Mouse (Mus musculus) kidney, embryonic 16.5 days (tissue): ENCODE measurements around the gene Vmn1r168. TPM values are rescaled to one million over a fixed set of nuclear protein-coding genes. Genes with fewer than 3 reads are reported as not detected.
"Not testable (repeated sequence)": the region's sequence is repeated elsewhere in the genome, so short reads cannot be mapped to it uniquely, and the experiment has no call there.

Source experiments
- ATAC-seq: fragments of 200-750 bp; cut with Nextera tagmentation; 2 replicates; pipeline ENCODE4 v1.8.0; 2017; ENCODE audit warnings: moderate TSS enrichment; ENCODE audit not compliant: low FRiP score, low TSS enrichment
- H3K27ac ChIP-seq: fragments of 300-500 bp; sonication (generic); 2 replicates; pipeline ENCODE4 v1.5.1; 2014; ENCODE audit warnings: low read length
- H3K27me3 ChIP-seq: fragments of 300-500 bp; sonication (generic); 2 replicates; pipeline ENCODE4 v1.6.1; 2014; ENCODE audit warnings: low read length, control low read depth, mixed read lengths; ENCODE audit not compliant: insufficient read depth
- H3K36me3 ChIP-seq: fragments of 300-500 bp; sonication (generic); 2 replicates; pipeline ENCODE4 v1.6.1; 2014; ENCODE audit warnings: low read length, control low read depth, mixed read lengths; ENCODE audit not compliant: insufficient read depth
- H3K4me1 ChIP-seq: fragments of 300-500 bp; sonication (generic); 2 replicates; pipeline ENCODE4 v1.6.1; 2014; ENCODE audit warnings: low read length, control low read depth, mixed read lengths; ENCODE audit not compliant: insufficient read depth
- H3K4me2 ChIP-seq: fragments of 300-500 bp; sonication (generic); replicated peaks from 2 replicates; pipeline ENCODE4 v1.6.1; 2014; ENCODE audit warnings: low read depth, low read length
- H3K4me3 ChIP-seq: fragments of 300-500 bp; sonication (generic); 2 replicates; pipeline ENCODE4 v1.5.1; 2014; ENCODE audit warnings: mild to moderate bottlenecking, low read length
- H3K9ac ChIP-seq: fragments of 300-500 bp; sonication (generic); replicated peaks from 2 replicates; pipeline ENCODE4 v1.6.1; 2014; ENCODE audit warnings: low read length
- H3K9me3 ChIP-seq: fragments of 300-500 bp; sonication (generic); 2 replicates; pipeline ENCODE4 v1.6.1; 2016; ENCODE audit warnings: low read length, control low read depth
- WGBS: fragments of 180-500 bp; shearing (Covaris S2); extraction: QIAGEN DNeasy Blood & Tissue Kit; methylation state at CpG from one replicate; pipeline ENCODE4 v1.1.7; 2014; 5-methylcytosine and 5-hydroxymethylcytosine counted together
- polyA plus RNA-seq: library from polyadenylated mRNA; unstranded; fragments of >200 nt; fragmentation: Nextera tagmentation; extraction: Ambion mirVana; gene quantifications from 2 replicates; pipeline ENCODE4 v1.2.1, GENCODE M21; 2015

Vmn1r168 gene
- polyA plus RNA-seq = not detected in 2 replicates

GRCm38 (mm10) chr7:23539432-23539831, at the start of gene Vmn1r168:
Gene Vmn1r168, plus strand, starts transcription at chr7:23539732.
- H3K4me3 ChIP-seq, H3K4me2 ChIP-seq, H3K4me1 ChIP-seq, H3K9ac ChIP-seq, H3K36me3 ChIP-seq, H3K27ac ChIP-seq, H3K9me3 ChIP-seq, ATAC-seq, H3K27me3 ChIP-seq: not testable (repeated sequence)
- no CpG with 5 or more reads among the region's 1 CpGs for WGBS

GRCm38 (mm10) chr7:23507106-23507505, 32.4 kb upstream of the Vmn1r168 start, which contains the start of gene Vmn1r167:
Gene Vmn1r167, minus strand, starts transcription at chr7:23507206.
- not testable (repeated sequence) for H3K4me2 ChIP-seq, H3K27ac ChIP-seq, H3K9me3 ChIP-seq, H3K4me3 ChIP-seq, H3K27me3 ChIP-seq, H3K4me1 ChIP-seq, ATAC-seq, H3K36me3 ChIP-seq, H3K9ac ChIP-seq
- 92% methylated on average over 2 of the region's 2 CpGs for WGBS

DNA sequence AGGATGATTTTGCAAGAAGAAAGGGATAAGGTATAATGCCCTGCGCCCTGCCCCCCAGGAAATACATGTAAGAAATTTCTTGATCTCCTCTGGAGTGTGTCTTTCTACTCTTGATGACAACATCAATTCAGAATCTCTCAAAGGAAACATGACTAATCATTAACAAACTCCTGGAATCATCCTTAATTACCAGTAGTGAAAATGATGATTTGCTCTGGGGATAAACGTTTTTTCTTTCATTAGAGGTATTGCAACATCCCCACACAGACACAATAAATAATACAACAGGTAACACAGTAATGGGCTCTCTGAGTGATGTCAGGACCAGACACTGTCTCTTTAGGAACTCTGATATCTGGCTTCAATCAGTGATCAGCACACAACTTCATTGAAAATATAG, 35.7 kb downstream of the Vmn1r168 start, which contains the start of gene Vmn1r169:
Vmn1r169 (plus strand) TSS at position 301 of the 400 bp plus-strand sequence.
- WGBS = 62% methylated on average over 1 of the region's 2 CpGs
- H3K27me3 ChIP-seq, H3K9me3 ChIP-seq, ATAC-seq, H3K27ac ChIP-seq, H3K4me3 ChIP-seq, H3K36me3 ChIP-seq, H3K4me1 ChIP-seq, H3K9ac ChIP-seq, H3K4me2 ChIP-seq: not testable (repeated sequence)

Other genes starting within 250 kb of the Vmn1r168 start
- gene Nlrp4e, start 238.5 kb upstream of the Vmn1r168 start, polyA plus RNA-seq = not detected in 2 replicates
- gene Nlrp5, start 153.8 kb upstream of the Vmn1r168 start, polyA plus RNA-seq = not detected in 2 replicates
- gene Vmn1r167, start 32.5 kb upstream of the Vmn1r168 start, polyA plus RNA-seq = not detected in 2 replicates
- gene Vmn1r169, start 35.8 kb downstream of the Vmn1r168 start, polyA plus RNA-seq = not detected in 2 replicates
- gene Vmn1r170, start 66.4 kb downstream of the Vmn1r168 start, polyA plus RNA-seq = not detected in 2 replicates
- gene Vmn1r171, start 91.0 kb downstream of the Vmn1r168 start, polyA plus RNA-seq = not detected in 2 replicates
- not detected in 2 replicates for gene Vmn1r172, start 118.6 kb downstream of the Vmn1r168 start, polyA plus RNA-seq
- gene Vmn1r173, start 161.0 kb downstream of the Vmn1r168 start, polyA plus RNA-seq = not detected in 2 replicates
- gene Vmn1r174, start 212.5 kb downstream of the Vmn1r168 start, polyA plus RNA-seq = not detected in 2 replicates